Mouse (Mus musculus): ENCODE data around the gene Stt3a. TPM values are rescaled to one million over a fixed set of nuclear protein-coding genes. Genes with fewer than 3 reads are reported as not detected.
A peak's percentile ranks its signal among the peaks of the same experiment; 100 is the strongest.

Gene Stt3a
- total RNA-seq, 1 experiment from 2014 or later: 263 TPM

- DNase-seq: no peak
Measured at GRCm38 (mm10) chr9:36716624-36717023, 50.9 kb downstream of the Stt3a start.

DNA sequence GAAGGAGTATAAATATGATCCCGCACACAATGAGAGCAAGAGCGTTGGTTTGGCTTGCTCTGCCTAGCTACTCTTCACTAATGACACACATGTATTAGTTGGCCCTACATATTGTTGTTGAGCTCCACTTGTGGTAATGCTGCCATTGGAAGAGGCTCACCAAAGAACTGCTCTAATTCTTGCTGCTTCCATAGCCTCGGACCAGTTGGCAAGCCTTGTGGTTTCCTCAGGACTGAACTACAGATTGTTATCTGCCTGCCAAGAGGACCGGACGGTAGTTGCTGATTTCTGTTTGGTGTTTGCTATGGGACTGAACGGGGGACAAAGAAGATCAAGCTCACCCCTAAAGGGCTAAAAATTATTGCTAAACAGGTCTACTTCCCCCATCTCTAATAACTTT, 60.2 kb downstream of the Stt3a start:
- DNase-seq: no peak

DNA sequence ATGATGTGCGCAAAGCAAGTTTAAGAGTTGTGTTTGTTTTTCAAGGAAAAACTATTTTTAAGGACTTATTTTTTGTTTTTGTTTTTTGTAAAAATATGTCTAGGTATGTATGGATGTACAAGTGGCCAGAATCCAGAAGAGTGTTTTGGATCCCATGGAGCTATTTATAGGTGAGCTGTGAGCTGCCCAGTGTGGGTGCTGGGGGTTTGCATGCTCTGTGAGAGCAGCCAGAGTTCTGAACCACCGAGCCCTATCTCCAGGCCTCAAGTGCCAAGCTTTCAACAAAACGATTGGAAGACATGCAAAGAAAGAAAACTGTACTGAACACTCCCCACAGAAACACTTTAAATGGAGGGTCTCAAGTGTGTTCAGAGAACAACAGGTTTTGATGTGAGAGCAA, 61.6 kb downstream of the Stt3a start:
- no peak for DNase-seq

DNA sequence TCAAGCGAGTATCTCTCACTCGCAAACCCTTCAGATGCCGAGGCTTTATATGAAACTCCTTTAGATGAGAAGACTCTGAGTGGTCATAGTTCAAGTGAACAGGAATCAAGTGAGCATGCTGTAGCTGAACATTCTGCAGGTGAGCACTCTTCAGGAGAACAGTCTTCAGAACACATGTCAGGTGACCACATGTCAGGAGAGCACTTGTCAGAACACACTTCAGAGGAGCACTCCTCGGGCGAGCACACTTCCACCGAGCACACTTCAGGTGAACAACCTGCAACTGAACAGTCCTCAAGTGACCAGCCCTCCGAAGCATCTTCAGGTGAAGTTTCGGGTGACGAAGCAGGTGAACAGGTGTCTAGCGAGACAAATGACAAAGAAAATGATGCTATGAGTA, 73.2 kb downstream of the Stt3a start:
- DNase-seq: no peak

DNA sequence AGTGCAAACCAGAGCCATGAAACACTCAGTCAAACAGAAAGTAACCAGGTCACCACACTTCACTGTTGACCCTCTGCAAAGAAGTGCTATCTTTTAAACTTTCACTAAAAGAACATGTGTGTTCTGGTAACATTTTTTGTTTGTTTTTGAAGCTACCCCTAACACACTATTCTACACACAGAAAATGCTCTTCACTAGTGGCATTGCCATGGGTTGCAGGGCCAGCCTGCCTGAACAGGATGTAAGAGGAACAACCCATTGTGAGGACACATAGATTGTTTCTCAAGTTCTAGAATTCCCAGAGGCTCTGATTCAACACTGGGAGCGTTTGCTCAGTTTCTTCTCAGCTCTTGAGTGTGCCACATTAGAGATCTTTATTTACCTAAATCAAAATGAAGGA, 74.6 kb downstream of the Stt3a start, which contains the start of gene Acrv1:
Gene Acrv1, plus strand, starts transcription at position 301 of the 400 bp plus-strand sequence.
- no peak for DNase-seq

- DNase-seq: peak; percentile 2
Measured at GRCm38 (mm10) chr9:36687329-36687728, 80.2 kb downstream of the Stt3a start.

GRCm38 (mm10) chr9:36681424-36681823, 86.1 kb downstream of the Stt3a start:
- no peak for DNase-seq

Other genes with a start within 250 kb of the Stt3a start
- not detected in 2 replicates for gene Gm5615, start 225.7 kb downstream of the Stt3a start, total RNA-seq (2021)
- gene Gm17689, start 185.0 kb downstream of the Stt3a start, total RNA-seq (2021): not detected in 2 replicates
- not detected in 2 replicates for gene A630095E13Rik, start 124.3 kb downstream of the Stt3a start, total RNA-seq (2021)
- gene Acrv1, start 74.5 kb downstream of the Stt3a start, total RNA-seq (2021): not detected in 2 replicates
- gene Chek1, start 40.6 kb downstream of the Stt3a start, total RNA-seq (2021): 5.8 and 8.1 TPM in 2 replicates
- 118 and 131 TPM in 2 replicates for gene Ei24, start 29.7 kb upstream of the Stt3a start, total RNA-seq (2021)
- 4.0 and 4.7 TPM in 2 replicates for gene Fez1, start 54.2 kb upstream of the Stt3a start, total RNA-seq (2021)

Measured in adrenal gland, postnatal 25 days (tissue).